Mouse (Mus musculus): Measurements from ENCODE around the gene Klf7. TPM values are rescaled to one million over a fixed set of nuclear protein-coding genes. Genes with fewer than 3 reads are reported as not detected.

The Klf7 gene
- polyA plus RNA-seq, 1 experiment: 31.7 TPM

- DNase-seq: no peak
- TF ChIP-seq POLR2A (IDR thresholded peaks at IDR 0.05; ENCODE audit: control insufficient read depth, extremely low read depth, insufficient read depth, low read length, poor library complexity) (no peak), CTCF (IDR thresholded peaks at IDR 0.05; ENCODE audit: borderline replicate concordance, control insufficient read depth, extremely low read depth, insufficient read depth, low read length, poor library complexity) (no peak)
- 95% methylated on average over 7 of the region's 7 CpGs for WGBS
- no peak overlapping the region for H3K27ac ChIP-seq (ENCODE audit: control insufficient read depth, insufficient read depth, low read length)
- H3K27me3 ChIP-seq (ENCODE audit: control insufficient read depth, insufficient read depth, low read length): no peaks in the 10 kb centered on the region
- peaks cover 31% of the 10 kb centered on the region; the same call in 1 of the 2 replicates for H3K36me3 ChIP-seq (ENCODE audit: control insufficient read depth, insufficient read depth, low read length)
- H3K4me1 ChIP-seq (replicated peaks; ENCODE audit: control insufficient read depth, insufficient read depth, low read length): no peaks in the 10 kb centered on the region; the same call in 1 of the 2 replicates
- no peak overlapping the region for H3K4me3 ChIP-seq (ENCODE audit: control insufficient read depth, insufficient read depth, low read length)
These were observed 85.1 kb downstream of the Klf7 start for GRCm38 (mm10) chr1:64036881-64037452.

GRCm38 (mm10) chr1:64035804-64036203 is 86.3 kb downstream of the Klf7 start:
- Histone ChIP-seq H3K4me1 (replicated peaks; ENCODE audit: control insufficient read depth, insufficient read depth, low read length) (no peaks in the 10 kb centered on the region), H3K27me3 (ENCODE audit: control insufficient read depth, insufficient read depth, low read length) (no peaks in the 10 kb centered on the region), H3K4me3 (ENCODE audit: control insufficient read depth, insufficient read depth, low read length) (no peak overlapping the region), H3K36me3 (ENCODE audit: control insufficient read depth, insufficient read depth, low read length) (peaks cover 27% of the 10 kb centered on the region; the same call in 1 of the 2 replicates), H3K27ac (ENCODE audit: control insufficient read depth, insufficient read depth, low read length) (no peak overlapping the region)
- no peak for TF ChIP-seq CTCF (IDR thresholded peaks at IDR 0.05; ENCODE audit: borderline replicate concordance, control insufficient read depth, extremely low read depth, insufficient read depth, low read length, poor library complexity)
- no peak for DNase-seq
- 88% methylated on average over 7 of the region's 7 CpGs for WGBS

GRCm38 (mm10) chr1:64035087-64035791 is 86.8 kb downstream of the Klf7 start:
- Histone ChIP-seq H3K4me3 (ENCODE audit: control insufficient read depth, insufficient read depth, low read length) (no peak overlapping the region), H3K36me3 (ENCODE audit: control insufficient read depth, insufficient read depth, low read length) (peaks cover 23% of the 10 kb centered on the region; the same call in 1 of the 2 replicates), H3K4me1 (replicated peaks; ENCODE audit: control insufficient read depth, insufficient read depth, low read length) (no peaks in the 10 kb centered on the region), H3K27me3 (ENCODE audit: control insufficient read depth, insufficient read depth, low read length) (no peaks in the 10 kb centered on the region), H3K27ac (ENCODE audit: control insufficient read depth, insufficient read depth, low read length) (no peak overlapping the region)
- WGBS: 94% methylated on average over 15 of the region's 15 CpGs
- TF ChIP-seq POLR2A (IDR thresholded peaks at IDR 0.05; ENCODE audit: control insufficient read depth, extremely low read depth, insufficient read depth, low read length, poor library complexity) (no peak), CTCF (IDR thresholded peaks at IDR 0.05; ENCODE audit: borderline replicate concordance, control insufficient read depth, extremely low read depth, insufficient read depth, low read length, poor library complexity) (no peak)
- DNase-seq: no peak

GRCm38 (mm10) chr1:64032502-64033231 is 89.4 kb downstream of the Klf7 start:
- H3K4me3 ChIP-seq (ENCODE audit: control insufficient read depth, insufficient read depth, low read length): no peak overlapping the region
- H3K27ac ChIP-seq (ENCODE audit: control insufficient read depth, insufficient read depth, low read length): no peak overlapping the region
- WGBS: 96% methylated on average over 9 of the region's 9 CpGs
- no peaks in the 10 kb centered on the region for H3K27me3 ChIP-seq (ENCODE audit: control insufficient read depth, insufficient read depth, low read length)
- peaks cover 19% of the 10 kb centered on the region; the same call in 1 of the 2 replicates for H3K36me3 ChIP-seq (ENCODE audit: control insufficient read depth, insufficient read depth, low read length)
- TF ChIP-seq POLR2A (IDR thresholded peaks at IDR 0.05; ENCODE audit: control insufficient read depth, extremely low read depth, insufficient read depth, low read length, poor library complexity) (no peak), CTCF (IDR thresholded peaks at IDR 0.05; ENCODE audit: borderline replicate concordance, control insufficient read depth, extremely low read depth, insufficient read depth, low read length, poor library complexity) (no peak)
- no peaks in the 10 kb centered on the region for H3K4me1 ChIP-seq (replicated peaks; ENCODE audit: control insufficient read depth, insufficient read depth, low read length)
- DNase-seq: no peak

- Histone ChIP-seq H3K27me3 (ENCODE audit: control insufficient read depth, insufficient read depth, low read length) (no peaks in the 10 kb centered on the region; the same call in 1 of the 2 replicates), H3K4me1 (replicated peaks; ENCODE audit: control insufficient read depth, insufficient read depth, low read length) (peaks cover 6% of the 10 kb centered on the region), H3K27ac (ENCODE audit: control insufficient read depth, insufficient read depth, low read length) (no peak overlapping the region), H3K4me3 (ENCODE audit: control insufficient read depth, insufficient read depth, low read length) (no peak overlapping the region), H3K36me3 (ENCODE audit: control insufficient read depth, insufficient read depth, low read length) (no peaks in the 10 kb centered on the region)
- TF ChIP-seq CTCF (IDR thresholded peaks at IDR 0.05; ENCODE audit: borderline replicate concordance, control insufficient read depth, extremely low read depth, insufficient read depth, low read length, poor library complexity): no peak
- no peak for TF ChIP-seq POLR2A (IDR thresholded peaks at IDR 0.05; ENCODE audit: control insufficient read depth, extremely low read depth, insufficient read depth, low read length, poor library complexity)
- WGBS: 96% methylated on average over 3 of the region's 3 CpGs
- no peak for DNase-seq
These were observed 100.1 kb downstream of the Klf7 start for GRCm38 (mm10) chr1:64021986-64022385.

All from thymus, adult 2 months (tissue).